Mouse (Mus musculus): ENCODE results near the gene Gm43517.

The Gm43517 gene

DNA sequence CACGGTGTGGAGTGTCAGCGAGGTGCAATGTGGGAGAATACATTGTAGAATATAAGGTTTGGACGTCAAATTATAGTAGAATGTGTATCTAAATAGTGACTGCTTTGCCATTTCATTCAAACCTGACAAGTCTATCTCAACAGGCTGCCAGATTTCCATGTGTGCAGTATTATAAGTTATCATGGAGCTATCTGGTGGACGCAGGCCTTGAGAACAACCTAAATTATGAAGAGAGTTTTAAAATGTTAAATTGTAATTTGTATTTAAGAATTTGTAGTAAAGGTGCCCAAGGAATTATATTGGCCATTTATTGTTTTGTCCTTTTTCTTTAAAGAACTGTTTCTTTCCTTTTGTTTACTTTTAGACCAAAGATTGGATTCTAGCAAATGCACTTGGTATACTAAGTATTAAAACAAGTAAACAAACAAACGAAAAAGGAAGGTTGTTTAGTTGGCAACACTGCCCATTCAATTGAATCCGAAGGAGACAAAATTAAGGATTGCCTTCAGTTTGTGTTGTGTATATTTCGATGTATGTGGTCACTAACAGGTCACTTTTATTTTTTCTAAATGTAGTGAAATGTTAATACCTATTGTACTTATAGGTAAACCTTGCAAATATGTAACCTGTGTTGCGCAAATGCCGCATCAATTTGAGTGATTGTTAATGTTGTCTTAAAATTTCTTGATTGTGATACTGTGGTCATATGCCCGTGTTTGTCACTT, 1.3 kb downstream of the Gm43517 start:
- no peak for DNase-seq

DNA sequence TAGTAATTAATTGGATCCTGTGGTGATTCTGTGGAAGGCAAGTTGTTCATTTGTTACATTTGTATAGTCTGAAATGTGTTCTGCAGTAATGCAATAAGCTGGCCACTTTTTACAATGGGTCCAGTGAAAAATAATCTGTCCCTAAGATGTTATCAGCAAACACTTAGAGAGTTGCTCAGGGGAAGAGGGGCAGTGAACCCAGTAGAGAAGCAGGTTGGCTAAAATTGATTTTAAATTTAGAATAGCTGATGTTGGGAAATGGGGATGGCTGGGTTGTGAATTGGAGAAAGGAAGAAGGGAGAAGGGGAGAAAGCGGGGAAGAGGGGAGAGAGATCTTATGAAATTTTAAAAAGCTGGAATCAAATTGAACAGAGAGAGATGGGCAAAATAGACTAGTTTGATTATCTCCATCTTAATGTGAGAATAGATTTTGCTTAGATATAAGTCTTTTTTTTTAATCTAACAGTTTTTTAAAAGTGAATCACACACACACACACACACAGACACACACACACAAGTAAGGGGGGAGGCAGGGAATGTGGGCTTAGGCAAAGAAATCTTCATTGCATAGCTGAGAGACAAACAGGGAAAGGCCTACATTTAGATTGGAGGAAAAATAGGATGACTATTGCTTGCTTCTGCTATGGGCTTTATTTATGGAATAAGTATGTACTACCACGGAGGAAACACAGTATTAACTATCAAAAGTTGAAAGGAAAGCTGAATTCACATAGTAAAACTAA, 3.1 kb downstream of the Gm43517 start:
- no peak for DNase-seq

DNA sequence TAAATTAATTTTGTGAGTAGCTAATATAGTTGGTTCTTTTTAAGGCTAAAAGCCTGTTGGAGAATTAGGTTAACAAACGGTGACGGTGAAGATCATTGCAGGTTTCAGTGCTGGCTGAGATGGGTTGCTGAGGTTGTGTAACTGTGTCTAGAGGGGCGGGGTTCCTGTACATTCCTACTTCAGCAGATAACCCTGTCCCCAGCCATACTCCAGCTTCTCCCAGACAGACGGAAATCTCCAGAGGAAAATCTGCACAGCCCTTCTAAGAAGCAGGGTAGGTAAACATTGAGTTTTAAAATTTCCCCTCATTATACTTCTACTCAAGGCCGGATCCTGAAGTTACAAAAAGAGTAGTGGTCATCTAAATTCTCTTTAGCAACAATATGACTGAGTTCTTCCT, 4.7 kb downstream of the Gm43517 start:
- DNase-seq = no peak

DNA sequence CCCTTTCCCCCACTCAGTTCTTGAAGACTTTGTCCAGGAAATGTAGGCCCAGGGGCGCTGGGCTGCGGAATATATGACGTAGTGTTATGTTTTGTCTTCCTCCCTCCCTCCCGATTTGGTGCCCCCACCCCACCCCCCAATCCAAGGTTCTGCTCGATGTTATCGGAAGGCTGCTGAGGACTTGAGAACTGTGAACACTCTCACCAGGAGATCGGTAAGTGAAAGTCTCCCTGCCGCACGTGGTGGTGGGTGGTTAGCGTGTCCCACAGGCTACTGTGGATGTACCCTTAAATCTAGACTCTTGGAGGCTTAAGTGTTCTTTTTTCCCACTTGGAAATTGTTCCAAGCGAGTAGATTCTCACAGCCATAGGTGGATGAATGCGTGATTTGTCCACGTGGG, 5.3 kb downstream of the Gm43517 start:
- no peak for DNase-seq

DNA sequence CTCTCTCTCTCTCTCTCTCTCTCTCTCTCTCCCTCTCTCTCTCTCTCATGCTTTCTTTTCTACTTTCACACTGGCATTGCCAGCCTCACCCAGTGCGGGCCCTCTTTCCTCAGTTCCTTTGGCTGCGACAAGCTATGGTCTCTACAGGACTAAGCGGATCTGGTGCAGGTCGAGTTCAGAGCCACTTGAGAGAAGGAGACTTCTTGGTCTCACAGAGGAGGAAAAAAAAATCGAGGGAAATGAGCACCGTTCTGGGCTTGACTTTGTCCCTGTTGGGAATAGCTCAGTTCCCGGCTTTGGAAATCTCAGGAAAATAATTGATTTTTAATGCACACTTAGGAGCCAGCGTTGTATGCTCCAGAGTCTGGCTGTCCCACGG, 5.9 kb downstream of the Gm43517 start:
- DNase-seq = no peak

DNA sequence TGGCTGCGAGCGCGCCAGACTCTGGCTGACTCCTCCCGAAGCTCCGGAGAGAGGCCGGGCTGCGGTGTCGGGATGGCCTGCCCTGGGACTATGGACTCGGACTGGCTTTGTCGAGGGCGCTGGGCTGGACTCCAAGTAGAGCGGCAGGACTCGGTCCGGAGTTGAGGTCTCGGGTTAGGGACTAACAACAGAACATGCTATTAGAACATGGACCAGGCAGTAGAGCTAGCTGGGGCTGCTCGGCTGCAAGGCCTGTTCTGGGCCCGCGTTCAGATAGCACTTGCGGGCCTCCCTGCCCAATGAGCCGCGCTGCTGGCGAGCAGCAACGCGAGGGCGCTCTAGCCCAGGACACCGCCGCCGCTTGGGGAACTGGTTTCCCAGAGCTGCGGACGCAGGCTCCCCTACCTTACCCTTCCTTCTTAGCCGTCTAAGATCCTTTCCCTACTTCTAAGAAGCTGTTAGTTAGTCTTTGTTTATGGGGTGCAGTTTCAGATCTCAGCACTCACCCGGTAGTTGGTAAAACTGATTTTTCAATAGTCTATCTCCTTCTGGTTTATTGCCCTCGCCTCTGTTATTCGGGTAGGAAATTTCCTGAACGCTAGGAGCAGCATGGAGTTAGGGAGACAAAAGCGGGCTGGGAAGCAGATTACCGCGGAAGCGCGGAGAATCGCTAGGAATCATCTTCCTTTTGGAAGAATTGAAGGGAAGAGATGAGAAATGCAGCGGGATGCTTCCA, 6.5 kb downstream of the Gm43517 start:
- DNase-seq = no peak

DNA sequence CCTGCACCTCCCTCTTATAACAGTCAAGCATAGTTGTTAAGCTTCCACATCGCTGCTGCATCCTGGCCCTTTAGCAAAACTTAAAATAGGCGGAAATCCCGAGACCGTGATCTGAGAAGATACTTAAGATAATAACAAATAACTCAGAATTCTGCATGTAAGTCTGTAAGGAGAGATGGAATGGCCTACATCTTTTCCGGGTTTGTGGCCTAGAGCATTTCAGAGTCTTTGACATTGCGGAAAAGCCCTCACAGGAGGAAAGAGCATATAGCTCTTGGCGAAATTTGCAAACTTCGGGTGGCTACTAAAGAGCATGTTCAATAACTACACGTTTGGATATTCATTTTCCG, 7.0 kb downstream of the Gm43517 start:
- no peak for DNase-seq

- no peak for DNase-seq
These were observed 7.9 kb downstream of the Gm43517 start for GRCm38 (mm10) chr12:49392876-49393275.

- DNase-seq = no peak
These were observed 8.7 kb downstream of the Gm43517 start for GRCm38 (mm10) chr12:49393639-49394038.

- DNase-seq = no peak
These were observed 9.2 kb downstream of the Gm43517 start for GRCm38 (mm10) chr12:49394181-49394580.

DNA sequence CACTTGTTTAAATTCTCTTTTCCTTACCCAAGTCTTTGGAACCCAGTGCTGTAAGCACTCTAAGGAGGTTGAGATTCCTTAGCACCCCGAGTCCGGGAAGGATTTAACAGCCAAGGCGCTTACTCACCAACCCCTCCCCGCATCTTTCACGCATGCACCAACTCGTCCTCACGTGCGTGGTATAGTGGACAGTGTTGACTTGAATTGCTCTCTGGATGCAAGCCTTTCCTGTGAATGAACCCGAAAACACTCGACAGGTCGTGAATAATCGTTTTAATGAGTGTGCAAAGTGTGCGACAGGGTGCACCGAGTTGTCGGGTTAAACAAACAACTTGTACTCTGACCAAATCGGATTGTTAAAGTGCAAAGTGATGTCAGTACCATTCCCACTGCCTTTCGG, 9.9 kb downstream of the Gm43517 start:
- DNase-seq = no peak

- DNase-seq = no peak
These were observed 11.0 kb downstream of the Gm43517 start for GRCm38 (mm10) chr12:49395969-49396368.

GRCm38 (mm10) chr12:49396776-49397175, 11.8 kb downstream of the Gm43517 start:
- DNase-seq = no peak

DNA sequence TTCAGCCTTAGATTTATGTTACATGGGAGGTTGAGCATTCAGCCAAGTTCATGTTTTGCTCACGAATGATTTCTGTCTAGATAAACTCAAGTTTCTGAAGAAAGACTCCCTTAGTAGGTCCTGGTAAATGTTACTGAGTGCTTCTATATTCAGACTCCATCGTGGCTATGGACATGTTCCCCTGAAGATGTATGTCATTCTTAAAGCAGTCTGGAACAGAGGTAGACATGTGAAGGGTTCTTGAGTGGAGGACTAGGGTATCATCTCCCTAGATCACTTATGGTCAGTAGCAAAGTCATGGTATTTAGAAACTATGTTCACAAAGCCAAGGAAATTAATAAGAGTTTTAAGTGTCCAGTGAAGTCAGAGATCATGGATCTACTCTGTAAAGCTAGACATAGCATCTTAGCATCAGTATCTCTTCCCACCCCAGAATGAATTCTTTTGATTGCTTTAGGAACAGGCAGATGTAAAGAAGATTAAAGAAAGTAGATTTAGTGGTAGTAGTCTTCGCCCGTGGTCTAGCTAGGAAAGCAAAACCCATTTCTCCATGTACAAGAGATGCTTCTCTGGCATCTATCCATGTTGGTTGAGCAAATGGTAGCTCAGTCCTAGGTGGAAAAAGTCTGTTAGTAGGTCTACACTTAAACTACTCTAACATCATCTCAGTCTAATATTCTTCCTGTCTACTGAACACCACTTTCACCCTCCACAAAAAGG, 12.6 kb downstream of the Gm43517 start:
- no peak for DNase-seq

DNA sequence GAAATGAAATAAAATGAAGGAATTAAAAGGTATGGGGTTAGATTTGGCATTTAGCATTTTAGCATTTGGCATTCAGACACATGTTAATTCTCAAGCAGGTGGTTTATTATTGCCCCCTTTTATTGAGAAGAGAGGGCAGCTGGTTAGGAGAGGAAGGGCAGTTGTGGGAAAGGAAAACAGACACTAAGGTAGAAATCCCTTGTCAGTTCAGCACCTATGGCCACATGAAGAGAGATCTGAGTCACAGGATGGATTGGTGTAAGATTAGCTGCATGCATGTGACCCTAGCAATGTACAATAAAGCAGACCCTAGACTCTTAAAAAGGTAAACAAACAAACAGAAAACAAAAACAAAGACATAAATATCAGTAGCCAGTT, 13.2 kb downstream of the Gm43517 start:
- DNase-seq = no peak

- no peak for DNase-seq
These were observed 13.7 kb downstream of the Gm43517 start for GRCm38 (mm10) chr12:49398636-49399035.

GRCm38 (mm10) chr12:49399611-49400010, 14.6 kb downstream of the Gm43517 start:
- no peak for DNase-seq

GRCm38 (mm10) chr12:49400036-49400852, 15.3 kb downstream of the Gm43517 start:
- no peak for DNase-seq

- no peak for DNase-seq
These were observed 15.8 kb downstream of the Gm43517 start for GRCm38 (mm10) chr12:49400853-49401118.

DNA sequence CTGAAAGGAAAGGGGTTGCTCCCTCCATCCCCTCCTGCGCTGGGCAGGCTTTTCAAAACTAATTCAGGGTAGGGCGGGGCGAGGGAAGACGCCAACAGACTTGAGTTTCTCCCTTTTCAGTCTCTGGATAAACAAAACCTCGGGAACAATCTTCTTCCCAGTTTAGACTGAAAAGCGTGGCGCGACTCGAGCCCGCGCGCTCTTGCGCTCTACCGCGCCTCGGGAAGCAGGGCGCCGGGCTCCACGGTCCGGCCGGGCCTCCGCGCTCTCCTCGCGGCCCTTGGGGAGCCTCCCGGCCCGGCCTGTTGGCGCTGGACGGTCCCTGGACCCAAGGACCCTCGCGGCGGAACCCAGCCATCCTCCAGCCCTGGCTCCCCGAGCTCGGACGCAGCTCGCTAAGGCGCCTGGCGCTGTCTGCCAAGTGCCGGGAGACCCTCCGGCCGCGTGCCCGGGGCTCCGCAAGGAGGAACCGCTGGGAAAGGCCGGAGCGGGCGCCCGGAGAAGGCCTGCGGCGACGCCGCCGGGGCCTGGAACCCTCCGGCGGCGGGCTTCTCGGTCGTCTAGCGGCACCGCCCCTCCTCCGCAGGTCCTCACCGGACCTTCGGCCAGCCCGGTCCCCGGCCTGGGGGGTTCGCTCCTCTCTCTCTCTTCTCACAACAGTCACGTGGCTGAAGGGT, 16.3 kb downstream of the Gm43517 start:
- DNase-seq = no peak

DNA sequence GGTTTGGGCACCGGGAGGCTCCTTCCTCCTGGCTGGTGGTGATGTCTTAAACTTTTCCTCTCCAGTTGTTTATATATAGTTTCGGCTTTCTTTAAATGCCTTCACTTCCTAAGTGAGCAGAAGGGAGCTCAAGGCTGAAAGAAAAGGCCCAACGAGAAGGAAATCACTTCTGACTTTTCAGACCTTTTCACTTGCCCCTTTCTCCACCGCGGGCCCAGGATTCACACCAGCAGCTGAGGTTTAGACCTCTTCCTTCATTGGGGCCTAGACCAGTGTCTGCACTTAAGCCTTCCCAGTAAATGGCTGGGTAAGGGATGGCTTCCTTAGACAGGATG, 16.8 kb downstream of the Gm43517 start:
- DNase-seq = no peak

GRCm38 (mm10) chr12:49409833-49410232, 24.9 kb downstream of the Gm43517 start:
- no peak for DNase-seq

Measured in lung, postnatal 36 days (tissue).